Mouse (Mus musculus) hindbrain, postnatal 0 days (tissue): ENCODE measurements around the gene Cped1. TPM values are rescaled to one million over a fixed set of nuclear protein-coding genes. Genes with fewer than 3 reads are reported as not detected.

Experiments
- ATAC-seq: fragments of 200-750 bp; cut with Nextera tagmentation; 2 replicates; pipeline ENCODE4 v1.8.0; 2017; ENCODE audit warnings: mild to moderate bottlenecking, moderate TSS enrichment, moderate library complexity
- DNase-seq: peaks from one replicate; pipeline ENCODE4 v3.0.0-alpha.2; 2015; ENCODE audit warnings: low spot score
- H3K27ac ChIP-seq: fragments of 300-500 bp; sonication (generic); 2 replicates; pipeline ENCODE4 v1.5.1; 2014; ENCODE audit warnings: mild to moderate bottlenecking
- H3K27me3 ChIP-seq: fragments of 300-500 bp; sonication (generic); 2 replicates; pipeline ENCODE4 v1.6.1; 2014; ENCODE audit warnings: low read length, mixed read lengths; ENCODE audit not compliant: insufficient read depth
- H3K36me3 ChIP-seq: fragments of 300-500 bp; sonication (generic); 2 replicates; pipeline ENCODE4 v1.6.1; 2014; ENCODE audit warnings: low read length, mixed read lengths; ENCODE audit not compliant: insufficient read depth
- H3K4me1 ChIP-seq: fragments of 300-500 bp; sonication (generic); 2 replicates; pipeline ENCODE4 v1.6.1; 2014; ENCODE audit warnings: antibody characterized with exemption, low read length, mixed read lengths; ENCODE audit not compliant: insufficient read depth
- H3K4me2 ChIP-seq: fragments of 300-500 bp; sonication (generic); 2 replicates; pipeline ENCODE4 v1.6.1; 2014; ENCODE audit warnings: low read depth, mild to moderate bottlenecking, low read length, moderate library complexity, mixed read lengths
- H3K4me3 ChIP-seq: fragments of 300-500 bp; sonication (generic); 2 replicates; pipeline ENCODE4 v1.5.1; 2014; ENCODE audit warnings: low read length
- H3K9ac ChIP-seq: fragments of 300-500 bp; sonication (generic); replicated peaks from 2 replicates; pipeline ENCODE4 v1.6.1; 2014; ENCODE audit warnings: mild to moderate bottlenecking, low read length, moderate library complexity, mixed read lengths
- H3K9me3 ChIP-seq: fragments of 300-500 bp; sonication (generic); 2 replicates; pipeline ENCODE4 v1.6.1; 2016; ENCODE audit warnings: low read length, mixed read lengths
- CTCF ChIP-seq: IDR thresholded peaks from 2 replicates; pipeline ENCODE4 v1.5.1; 2016; ENCODE audit warnings: antibody characterized with exemption, control low read depth, low read depth
- WGBS: fragments of 180-500 bp; shearing (Covaris S2); extraction: QIAGEN DNeasy Blood & Tissue Kit; methylation state at CpG from one replicate; pipeline ENCODE4 v1.1.7; 2014; 5-methylcytosine and 5-hydroxymethylcytosine counted together
- polyA plus RNA-seq: library from polyadenylated mRNA; unstranded; fragments of >200 nt; fragmentation: Nextera tagmentation; extraction: Ambion mirVana; gene quantifications from 2 replicates; pipeline ENCODE4 v1.2.1, GENCODE M21; 2015
- total RNA-seq: library from RNA; depleted of rRNA; stranded (reverse); fragments of >200 nt; gene quantifications from 2 replicates; pipeline ENCODE4 v1.2.3, GENCODE M21; 2014

Gene Cped1
- total and polyA plus RNA-seq, 2 experiments from 2014 or later, result 3.1 to 4.6 TPM

DNA sequence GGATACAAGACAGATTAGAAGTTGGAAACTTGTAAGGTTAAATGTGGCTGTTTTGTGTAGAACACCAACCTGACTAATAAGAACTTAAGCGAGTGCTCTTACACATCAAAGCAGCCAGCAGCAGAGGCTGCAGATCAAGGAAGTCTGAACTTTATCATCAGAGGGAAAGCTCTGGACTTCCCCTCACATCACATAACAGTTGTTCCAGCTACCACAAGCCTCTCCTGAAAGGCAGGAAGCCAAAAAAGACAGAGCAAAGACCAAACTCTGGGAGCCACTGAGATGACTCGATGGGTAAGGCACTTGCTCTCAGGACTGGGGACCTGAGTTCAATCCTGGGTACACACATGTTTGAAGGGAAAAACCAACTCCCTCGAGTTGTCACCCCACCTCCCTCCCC lies 228.1 kb downstream of the Cped1 start:
- ATAC-seq (no peak), DNase-seq (no peak)
- 81% methylated on average over 3 of the region's 3 CpGs for WGBS
- no peaks in the 10 kb centered on the region for H3K27me3 ChIP-seq
- H3K36me3 ChIP-seq, result no peaks in the 10 kb centered on the region
- H3K4me3 ChIP-seq, result no peak overlapping the region
- no peaks in the 10 kb centered on the region for H3K9me3 ChIP-seq
- H3K4me2 ChIP-seq, result no peak overlapping the region
- no peak for TF ChIP-seq CTCF
- H3K27ac ChIP-seq, result no peak overlapping the region
- H3K9ac ChIP-seq, result no peak overlapping the region
- no peaks in the 10 kb centered on the region for H3K4me1 ChIP-seq

DNA sequence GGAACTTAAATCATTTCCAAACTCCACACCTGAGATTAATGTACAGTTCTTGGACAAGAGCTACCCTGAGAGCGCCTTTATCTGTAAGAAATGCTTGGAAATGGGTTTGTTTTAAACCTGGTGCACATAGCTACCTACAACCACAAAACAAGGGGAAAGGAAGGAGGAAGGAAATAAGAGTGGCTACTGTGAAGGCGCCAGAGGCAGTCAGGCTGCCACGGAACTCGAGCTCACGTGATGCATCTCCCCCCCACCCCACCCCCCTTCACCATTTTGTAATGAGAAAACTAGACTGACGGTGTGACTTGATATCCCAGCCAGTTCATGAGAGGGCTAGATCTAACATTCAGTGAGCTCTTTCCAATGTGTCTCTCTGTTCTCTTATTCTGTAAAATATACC lies 228.9 kb downstream of the Cped1 start:
- H3K9me3 ChIP-seq, result no peaks in the 10 kb centered on the region
- no peaks in the 10 kb centered on the region for H3K27me3 ChIP-seq
- no peaks in the 10 kb centered on the region for H3K36me3 ChIP-seq
- WGBS, result 93% methylated on average over 6 of the region's 6 CpGs
- H3K27ac ChIP-seq, result no peak overlapping the region
- DNase-seq, result no peak
- no peak overlapping the region for H3K9ac ChIP-seq
- TF ChIP-seq CTCF, result no peak
- H3K4me3 ChIP-seq, result no peak overlapping the region
- H3K4me1 ChIP-seq, result no peaks in the 10 kb centered on the region
- H3K4me2 ChIP-seq, result no peak overlapping the region
- no peak for ATAC-seq

DNA sequence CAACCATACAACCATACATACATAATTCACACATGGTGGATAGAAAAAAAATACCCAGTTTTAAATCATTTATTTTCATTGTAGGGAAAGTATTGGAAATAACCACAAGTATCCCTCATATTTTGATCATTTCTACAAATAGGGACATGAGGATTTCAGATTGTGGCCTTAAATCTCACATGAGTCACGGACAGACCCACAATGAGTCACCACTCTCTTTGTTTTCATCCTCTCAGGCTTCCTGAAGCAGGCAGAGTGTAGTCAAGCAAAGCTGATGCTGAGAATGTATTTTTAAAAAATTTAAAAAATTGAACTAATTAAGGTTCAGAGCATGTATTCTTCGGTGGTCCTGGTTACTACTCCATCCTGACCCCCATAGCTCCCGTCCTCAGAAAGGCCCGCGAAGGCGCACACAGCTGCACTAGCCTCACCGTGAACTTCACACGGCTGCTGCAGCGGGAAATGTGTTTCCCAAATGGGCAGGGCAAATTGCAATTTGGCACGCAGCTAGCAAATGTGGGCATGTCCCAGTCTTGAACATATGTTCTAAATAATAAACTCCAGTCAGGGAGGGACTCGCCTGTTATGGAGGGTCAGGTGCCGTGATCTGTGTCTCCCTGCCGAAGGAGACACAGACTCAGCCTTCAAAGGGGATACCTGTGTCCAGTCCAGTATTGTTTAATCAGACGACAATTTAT lies 230.7 kb downstream of the Cped1 start:
- H3K9ac ChIP-seq, result no peak overlapping the region
- DNase-seq, result no peak
- no peak for ATAC-seq
- H3K4me3 ChIP-seq, result no peak overlapping the region
- WGBS, result 74% methylated on average over 14 of the region's 14 CpGs
- no peaks in the 10 kb centered on the region for H3K27me3 ChIP-seq
- TF ChIP-seq CTCF, result no peak
- H3K4me1 ChIP-seq, result no peaks in the 10 kb centered on the region
- no peak overlapping the region for H3K4me2 ChIP-seq
- no peaks in the 10 kb centered on the region for H3K36me3 ChIP-seq
- no peak overlapping the region for H3K27ac ChIP-seq
- no peaks in the 10 kb centered on the region for H3K9me3 ChIP-seq

DNA sequence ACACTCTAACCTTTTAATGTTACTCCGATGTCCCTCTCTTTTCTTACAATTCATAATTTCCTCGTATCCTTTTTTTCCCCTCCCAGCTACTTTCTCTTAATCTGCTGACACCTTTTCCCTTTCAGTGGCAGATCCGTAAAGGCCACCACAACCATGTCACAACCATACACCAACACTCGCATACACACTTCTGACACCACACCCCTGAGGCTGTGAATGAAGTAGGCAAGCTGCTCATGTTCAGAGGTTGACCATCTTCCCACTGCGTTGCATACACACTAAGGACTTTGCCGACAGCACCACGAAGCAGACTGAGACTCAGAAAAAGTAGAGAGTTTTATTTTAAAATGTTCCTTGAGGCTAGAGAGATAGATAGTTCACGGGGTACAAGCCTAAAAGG lies 235.4 kb downstream of the Cped1 start:
- Histone ChIP-seq H3K27me3 (no peaks in the 10 kb centered on the region), H3K36me3 (no peaks in the 10 kb centered on the region), H3K9me3 (no peaks in the 10 kb centered on the region), H3K4me1 (no peaks in the 10 kb centered on the region), H3K9ac (no peak overlapping the region), H3K27ac (no peak overlapping the region), H3K4me3 (no peak overlapping the region), H3K4me2 (no peak overlapping the region)
- WGBS, result 91% methylated on average over 8 of the region's 8 CpGs
- ATAC-seq (no peak), DNase-seq (no peak)
- TF ChIP-seq CTCF, result no peak

DNA sequence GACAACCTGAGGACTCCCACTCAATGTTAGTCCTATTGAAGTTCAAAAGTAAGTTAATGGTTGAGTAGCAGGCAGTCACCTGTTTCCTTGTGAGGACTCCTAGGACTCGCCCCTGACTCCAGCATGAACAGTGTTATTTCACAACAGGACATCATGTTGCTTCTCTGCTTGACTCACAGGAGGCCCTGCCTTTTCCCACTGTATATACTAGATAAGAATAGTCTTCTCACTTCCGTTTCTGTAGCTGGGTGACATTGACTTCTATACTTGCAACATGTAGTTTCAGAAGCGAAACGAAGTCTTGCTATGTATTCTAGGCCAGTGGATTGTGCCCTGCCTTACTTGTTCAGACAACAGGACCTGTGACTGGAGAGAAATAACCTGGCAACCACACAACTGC lies 236.4 kb downstream of the Cped1 start:
- Histone ChIP-seq H3K9ac (no peak overlapping the region), H3K4me3 (no peak overlapping the region), H3K4me2 (no peak overlapping the region), H3K27me3 (no peaks in the 10 kb centered on the region), H3K9me3 (no peaks in the 10 kb centered on the region), H3K36me3 (no peaks in the 10 kb centered on the region), H3K4me1 (no peaks in the 10 kb centered on the region), H3K27ac (no peak overlapping the region)
- ATAC-seq (no peak), DNase-seq (no peak)
- no peak for TF ChIP-seq CTCF
- 92% methylated on average over 4 of the region's 4 CpGs for WGBS

DNA sequence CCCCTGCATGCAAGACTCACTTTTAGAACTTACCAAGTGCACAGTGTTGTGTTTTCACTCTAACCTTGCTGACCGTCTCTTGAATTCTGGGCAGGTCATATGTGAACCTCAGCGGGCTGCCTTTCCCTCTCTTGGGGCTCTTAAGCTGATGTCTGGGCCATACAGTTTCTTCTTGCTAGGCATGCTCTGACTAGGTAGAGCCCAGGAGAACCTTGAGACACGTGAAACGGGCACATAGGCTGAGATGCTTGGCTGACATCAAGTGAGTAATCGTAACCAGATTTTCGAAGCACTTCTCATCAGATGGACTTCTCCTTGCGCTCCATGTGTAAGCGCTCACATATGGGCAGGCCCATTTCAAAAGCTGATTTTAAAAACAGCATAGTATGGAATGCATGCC lies 237.2 kb downstream of the Cped1 start:
- ATAC-seq (no peak), DNase-seq (no peak)
- no peaks in the 10 kb centered on the region for H3K4me1 ChIP-seq
- H3K9me3 ChIP-seq, result no peaks in the 10 kb centered on the region
- H3K4me3 ChIP-seq, result no peak overlapping the region
- H3K9ac ChIP-seq, result no peak overlapping the region
- no peak overlapping the region for H3K27ac ChIP-seq
- TF ChIP-seq CTCF, result no peak
- no peaks in the 10 kb centered on the region for H3K36me3 ChIP-seq
- H3K4me2 ChIP-seq, result no peak overlapping the region
- no peaks in the 10 kb centered on the region for H3K27me3 ChIP-seq
- 93% methylated on average over 8 of the region's 8 CpGs for WGBS

DNA sequence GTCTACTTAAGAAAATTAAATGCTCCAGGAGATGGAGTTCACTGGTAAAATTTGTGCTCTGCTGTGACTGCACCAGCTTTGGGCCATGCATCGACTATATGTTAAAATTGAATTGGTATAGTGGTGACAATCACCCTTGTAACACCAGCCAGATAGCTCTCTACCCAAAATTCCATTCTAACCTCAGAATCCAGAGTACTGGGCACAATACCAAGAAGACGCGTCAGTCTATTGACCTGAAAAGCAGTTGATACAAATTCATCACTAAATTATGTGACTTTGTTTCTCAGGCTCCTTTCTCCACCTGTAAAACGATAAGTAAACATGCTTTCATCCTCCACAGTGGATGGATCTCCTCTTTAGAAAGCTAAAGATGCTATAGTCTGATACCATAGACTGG lies 238.6 kb downstream of the Cped1 start:
- no peak for TF ChIP-seq CTCF
- no peak overlapping the region for H3K9ac ChIP-seq
- no peaks in the 10 kb centered on the region for H3K4me1 ChIP-seq
- no peaks in the 10 kb centered on the region for H3K9me3 ChIP-seq
- no peak overlapping the region for H3K27ac ChIP-seq
- no peaks in the 10 kb centered on the region for H3K36me3 ChIP-seq
- no peak for DNase-seq
- no peak overlapping the region for H3K4me2 ChIP-seq
- no peaks in the 10 kb centered on the region for H3K27me3 ChIP-seq
- no peak for ATAC-seq
- WGBS, result 91% methylated on average over 4 of the region's 4 CpGs
- H3K4me3 ChIP-seq, result no peak overlapping the region
